Mouse (Mus musculus) stomach, postnatal 0 days (tissue): ENCODE measurements around the gene Ano5. TPM values are rescaled to one million over a fixed set of nuclear protein-coding genes. Genes with fewer than 3 reads are reported as not detected.
A peak's percentile ranks its signal among the peaks of the same experiment; 100 is the strongest.

Experiments used
- ATAC-seq: fragments of 200-750 bp; cut with Nextera tagmentation; 2 replicates; pipeline ENCODE4 v1.8.0; 2017; ENCODE audit not compliant: low FRiP score, low TSS enrichment
- DNase-seq: peaks from one replicate; pipeline ENCODE4 v3.0.0-alpha.2; 2016; ENCODE audit warnings: low spot score
- H3K27ac ChIP-seq: fragments of 300-500 bp; sonication (generic); replicated peaks from 2 replicates; pipeline ENCODE4 v1.5.1; 2014; ENCODE audit warnings: mild to moderate bottlenecking, control low read depth
- H3K27me3 ChIP-seq: fragments of 300-500 bp; sonication (generic); 2 replicates; pipeline ENCODE4 v1.6.1; 2014; ENCODE audit warnings: low read length; ENCODE audit not compliant: control insufficient read depth, insufficient read depth
- H3K36me3 ChIP-seq: fragments of 300-500 bp; sonication (generic); 2 replicates; pipeline ENCODE4 v1.6.1; 2014; ENCODE audit warnings: low read length, mixed read lengths; ENCODE audit not compliant: control insufficient read depth, insufficient read depth
- H3K4me1 ChIP-seq: fragments of 300-500 bp; sonication (generic); replicated peaks from 2 replicates; pipeline ENCODE4 v1.6.1; 2014; ENCODE audit warnings: antibody characterized with exemption; ENCODE audit not compliant: control insufficient read depth, insufficient read depth
- H3K4me2 ChIP-seq: fragments of 300-500 bp; sonication (generic); replicated peaks from 2 replicates; pipeline ENCODE4 v1.6.1; 2014; ENCODE audit warnings: low read depth, mild to moderate bottlenecking, control low read depth, moderate library complexity
- H3K4me3 ChIP-seq: fragments of 300-500 bp; sonication (generic); 2 replicates; pipeline ENCODE4 v1.5.1; 2014; ENCODE audit warnings: low read depth, low read length, control low read depth
- H3K9ac ChIP-seq: fragments of 300-500 bp; sonication (generic); 2 replicates; pipeline ENCODE4 v1.6.1; 2014; ENCODE audit warnings: mild to moderate bottlenecking, low read length, control low read depth, mixed read lengths
- H3K9me3 ChIP-seq: fragments of 300-500 bp; sonication (generic); 2 replicates; pipeline ENCODE4 v1.6.1; 2016; ENCODE audit warnings: low read length; ENCODE audit not compliant: control insufficient read depth
- CTCF ChIP-seq: IDR thresholded peaks from 2 replicates; pipeline ENCODE4 v1.5.1; 2016; ENCODE audit warnings: antibody characterized with exemption, low read depth, mild to moderate bottlenecking, moderate library complexity
- EP300 ChIP-seq: optimal IDR thresholded peaks from 2 replicates; pipeline ENCODE3; 2016; ENCODE audit warnings: antibody characterized with exemption
- WGBS: fragments of 180-500 bp; shearing (Covaris S2); extraction: QIAGEN DNeasy Blood & Tissue Kit; methylation state at CpG from one replicate; pipeline ENCODE4 v1.1.7; 2014; 5-methylcytosine and 5-hydroxymethylcytosine counted together
- polyA plus RNA-seq: library from polyadenylated mRNA; unstranded; fragments of >200 nt; fragmentation: Nextera tagmentation; extraction: Ambion mirVana; gene quantifications from 2 replicates; pipeline ENCODE4 v1.2.1, GENCODE M21; 2015

Ano5 gene
- polyA plus RNA-seq, 1 experiment from 2014 or later = 0.08 TPM

- DNase-seq = peak; percentile 63
- WGBS = under 1% methylated on average over 23 of the region's 23 CpGs
Observed at GRCm38 (mm10) chr7:51621694-51622145, 110.9 kb downstream of the Ano5 start, which contains the start of gene Slc17a6. Slc17a6 (plus strand) TSS chr7:51622006.

GRCm38 (mm10) chr7:51622196-51622595 lies 111.4 kb downstream of the Ano5 start:
- ATAC-seq (no peak), DNase-seq (no peak)
- H3K27ac ChIP-seq = no peak overlapping the region
- H3K4me3 ChIP-seq = no peak overlapping the region
- H3K9ac ChIP-seq = no peak overlapping the region
- peaks cover 5% of the 10 kb centered on the region; the same call in 1 of the 2 replicates for H3K27me3 ChIP-seq
- no peaks in the 10 kb centered on the region for H3K4me1 ChIP-seq
- TF ChIP-seq EP300 (no peak), CTCF (no peak)
- no peaks in the 10 kb centered on the region for H3K36me3 ChIP-seq
- 2% methylated on average over 18 of the region's 18 CpGs for WGBS
- no peaks in the 10 kb centered on the region for H3K9me3 ChIP-seq
- no peak overlapping the region for H3K4me2 ChIP-seq

More at GRCm38 (mm10) chr7:51621694-51622145, 110.9 kb downstream of the Ano5 start, which contains the start of gene Slc17a6:
- no peak for ATAC-seq
- no peaks in the 10 kb centered on the region for H3K36me3 ChIP-seq
- H3K4me3 ChIP-seq = no peak within 1 kb of the TSS
- no peak within 1 kb of the TSS for H3K4me2 ChIP-seq
- H3K9ac ChIP-seq = no peak within 1 kb of the TSS
- TF ChIP-seq EP300 (no peak), CTCF (no peak)
- no peak within 1 kb of the TSS for H3K27ac ChIP-seq
- no peaks in the 10 kb centered on the region for H3K9me3 ChIP-seq
- H3K4me1 ChIP-seq = no peaks in the 10 kb centered on the region
- peaks cover 5% of the 10 kb centered on the region; the same call in 1 of the 2 replicates for H3K27me3 ChIP-seq

DNA sequence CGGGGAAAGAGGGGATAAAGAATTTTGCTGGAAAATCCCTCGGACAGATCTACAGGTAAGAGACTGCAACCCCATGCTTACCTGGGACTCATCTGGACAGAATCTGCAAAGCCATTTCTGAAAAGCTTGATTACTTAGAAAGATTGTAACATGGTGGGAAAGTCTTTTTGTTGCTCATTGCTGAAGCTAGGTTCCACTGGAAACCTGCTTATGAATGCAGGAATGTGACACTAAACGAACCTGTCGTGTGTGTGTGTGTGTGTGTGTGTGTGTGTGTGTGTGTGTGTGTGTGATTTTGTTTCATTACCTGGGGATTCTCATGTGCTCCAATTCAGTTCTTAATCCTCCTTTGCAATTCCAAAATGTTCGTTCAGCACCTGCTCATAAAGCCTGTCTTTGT lies 111.8 kb downstream of the Ano5 start:
- H3K9me3 ChIP-seq = no peaks in the 10 kb centered on the region
- H3K4me2 ChIP-seq = no peak overlapping the region
- no peak for ATAC-seq
- H3K4me3 ChIP-seq = no peak overlapping the region
- TF ChIP-seq CTCF = no peak
- TF ChIP-seq EP300 = no peak
- no peaks in the 10 kb centered on the region for H3K4me1 ChIP-seq
- H3K9ac ChIP-seq = no peak overlapping the region
- H3K36me3 ChIP-seq = no peaks in the 10 kb centered on the region
- no peak overlapping the region for H3K27ac ChIP-seq
- DNase-seq = no peak
- 6% methylated on average over 5 of the region's 5 CpGs for WGBS
- H3K27me3 ChIP-seq = peaks cover 7% of the 10 kb centered on the region; the same call in 1 of the 2 replicates

- H3K4me3 ChIP-seq = no peak overlapping the region
- H3K4me2 ChIP-seq = no peak overlapping the region
- no peak overlapping the region for H3K9ac ChIP-seq
- no peak for DNase-seq
- 3% methylated on average over 4 of the region's 4 CpGs for WGBS
- no peak overlapping the region for H3K27ac ChIP-seq
- TF ChIP-seq CTCF (no peak), EP300 (no peak)
- no peak for ATAC-seq
- no peaks in the 10 kb centered on the region for H3K9me3 ChIP-seq
- H3K4me1 ChIP-seq = no peaks in the 10 kb centered on the region
- H3K36me3 ChIP-seq = no peaks in the 10 kb centered on the region
- peaks cover 7% of the 10 kb centered on the region; the same call in 1 of the 2 replicates for H3K27me3 ChIP-seq
Observed at GRCm38 (mm10) chr7:51624336-51624897, 113.6 kb downstream of the Ano5 start.

DNA sequence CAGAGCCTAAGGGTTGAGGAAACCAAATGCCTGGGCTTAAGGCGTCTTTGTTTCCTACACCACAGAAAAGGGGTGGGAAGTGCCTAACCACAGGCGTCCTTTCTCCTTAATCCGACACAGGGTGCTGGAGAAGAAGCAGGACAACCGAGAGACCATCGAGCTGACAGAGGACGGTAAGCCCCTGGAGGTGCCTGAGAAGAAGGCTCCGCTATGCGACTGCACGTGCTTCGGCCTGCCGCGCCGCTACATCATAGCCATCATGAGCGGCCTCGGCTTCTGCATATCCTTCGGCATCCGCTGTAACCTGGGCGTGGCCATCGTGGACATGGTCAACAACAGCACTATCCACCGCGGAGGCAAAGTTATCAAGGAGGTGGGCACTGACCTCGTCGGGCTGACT lies 114.3 kb downstream of the Ano5 start:
- H3K9me3 ChIP-seq = no peaks in the 10 kb centered on the region
- H3K4me1 ChIP-seq = no peaks in the 10 kb centered on the region
- H3K27me3 ChIP-seq = peaks cover 7% of the 10 kb centered on the region; the same call in 1 of the 2 replicates
- no peak overlapping the region for H3K4me3 ChIP-seq
- TF ChIP-seq EP300 (no peak), CTCF (no peak)
- DNase-seq (no peak), ATAC-seq (no peak)
- no peak overlapping the region for H3K27ac ChIP-seq
- H3K9ac ChIP-seq = no peak overlapping the region
- H3K4me2 ChIP-seq = no peak overlapping the region
- no peaks in the 10 kb centered on the region for H3K36me3 ChIP-seq
- WGBS = under 1% methylated on average over 23 of the region's 23 CpGs

DNA sequence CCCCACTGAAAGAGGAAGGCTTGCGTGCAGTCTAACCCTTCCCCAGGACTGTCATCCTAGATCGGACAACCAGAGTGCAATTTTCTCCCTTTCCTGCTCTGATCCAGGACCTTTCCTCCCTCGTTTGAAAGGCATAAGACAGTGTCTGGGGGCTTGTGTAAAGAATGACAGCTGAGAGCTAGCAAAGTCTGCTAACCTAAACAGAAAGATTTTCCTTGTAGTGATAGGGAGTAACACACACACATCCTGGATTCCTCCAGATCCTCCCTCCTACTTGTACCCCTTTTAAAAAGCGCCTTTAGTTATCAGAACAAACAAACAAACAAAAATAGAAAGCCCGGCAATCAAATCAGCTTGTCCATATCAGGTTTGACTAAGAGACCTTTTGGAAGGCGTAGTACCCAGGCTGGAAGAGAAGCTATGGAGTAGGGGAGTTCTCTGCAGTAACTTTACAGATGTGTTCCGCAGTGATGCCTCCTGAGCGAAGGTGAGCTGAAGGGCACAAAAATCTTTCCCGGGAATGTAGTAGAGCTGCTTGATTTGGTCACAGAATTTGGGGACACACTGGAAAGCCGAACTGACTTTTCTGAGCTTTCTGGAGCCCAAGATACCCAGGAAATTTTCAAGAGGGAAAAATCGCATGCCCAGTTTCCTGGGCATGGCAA lies 114.9 kb downstream of the Ano5 start:
- 4% methylated on average over 11 of the region's 11 CpGs for WGBS
- no peak for ATAC-seq
- Histone ChIP-seq H3K4me2 (no peak overlapping the region), H3K27ac (no peak overlapping the region), H3K9me3 (no peaks in the 10 kb centered on the region), H3K36me3 (no peaks in the 10 kb centered on the region), H3K4me1 (no peaks in the 10 kb centered on the region), H3K9ac (no peak overlapping the region), H3K27me3 (peaks cover 7% of the 10 kb centered on the region; the same call in 1 of the 2 replicates), H3K4me3 (no peak overlapping the region)
- no peak for DNase-seq
- TF ChIP-seq EP300 (no peak), CTCF (no peak)
